Mouse (Mus musculus) neutrophil, adult 5-6 weeks (primary cell): ENCODE results near the gene Camk2g. TPM values are rescaled to one million over a fixed set of nuclear protein-coding genes. Genes with fewer than 3 reads are reported as not detected.
A peak's percentile ranks its signal among the peaks of the same experiment; 100 is the strongest.
"Not testable (repeated sequence)": the region's sequence is repeated elsewhere in the genome, so short reads cannot be mapped to it uniquely, and the experiment has no call there.

Experiments
- ATAC-seq: fragments of 151-379, 151-347 bp; 2 replicates; pipeline ENCODE4 v1.8.0; 2017; ENCODE audit warnings: mild to moderate bottlenecking, moderate TSS enrichment; ENCODE audit not compliant: insufficient number of reproducible peaks, poor library complexity, low FRiP score, severe bottlenecking; ENCODE audit errors: extremely low read depth
- total RNA-seq: library from RNA; stranded (forward); fragments of 200-1000 nt; gene quantifications from 2 replicates; pipeline ENCODE4 v1.2.3, GENCODE M21; 2017

Gene Camk2g
- total RNA-seq, 1 experiment from 2014 or later = 53.7 TPM

DNA sequence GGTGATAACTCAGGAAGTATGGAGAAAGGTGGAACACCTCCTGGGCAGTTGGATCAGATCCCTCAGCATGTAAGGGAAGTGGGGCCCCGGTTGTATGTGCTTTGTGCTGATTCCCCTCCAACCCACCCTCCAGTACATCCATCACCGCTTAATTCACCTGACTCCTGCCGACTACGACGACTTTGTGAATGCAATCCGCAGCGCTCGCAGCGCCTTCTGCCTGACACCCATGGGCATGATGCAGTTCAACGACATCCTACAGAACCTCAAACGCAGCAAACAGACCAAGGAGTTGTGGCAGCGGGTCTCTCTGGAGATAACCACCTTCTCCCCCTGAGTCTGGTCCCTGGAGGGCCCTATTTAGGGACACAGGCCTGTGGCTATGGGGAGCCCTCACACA lies 70.9 kb downstream of the Camk2g start:
- ATAC-seq = no peak

DNA sequence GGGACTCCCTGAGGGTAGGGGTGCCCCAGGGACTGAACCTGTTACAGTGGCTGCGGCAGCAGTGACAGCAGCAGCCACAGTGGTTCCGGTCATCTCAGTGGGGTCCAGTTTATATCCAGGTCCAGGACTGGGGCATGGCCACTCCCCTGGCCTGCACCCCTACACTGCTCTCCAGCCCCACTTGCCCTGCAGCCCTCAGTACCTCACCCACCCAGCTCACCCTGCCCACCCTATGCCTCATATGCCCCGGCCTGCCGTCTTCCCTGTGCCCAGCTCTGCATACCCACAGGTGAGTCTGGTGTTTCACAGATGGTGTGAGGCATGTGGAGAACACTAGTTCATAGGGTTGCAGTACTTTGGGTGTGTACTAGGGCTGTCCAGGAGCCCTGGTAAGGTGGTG lies 72.5 kb downstream of the Camk2g start:
- no peak for ATAC-seq

DNA sequence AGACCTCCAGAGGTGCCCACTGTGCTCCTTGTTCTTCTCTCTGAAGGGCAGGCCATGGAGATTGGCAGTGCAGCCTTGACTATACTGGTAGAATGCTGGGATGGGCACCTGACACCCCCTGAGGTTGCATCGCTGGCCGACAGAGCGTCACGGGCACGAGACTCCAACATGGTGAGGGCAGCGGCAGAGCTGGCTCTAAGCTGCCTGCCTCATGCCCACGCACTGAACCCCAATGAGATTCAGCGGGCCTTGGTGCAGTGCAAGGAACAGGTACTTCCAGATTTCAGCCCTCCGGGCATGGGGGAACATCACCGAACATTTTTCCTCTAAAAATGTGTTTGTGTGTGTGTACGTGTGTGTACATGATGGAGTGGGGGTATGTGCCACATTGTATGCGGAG lies 74.1 kb downstream of the Camk2g start:
- ATAC-seq = no peak

DNA sequence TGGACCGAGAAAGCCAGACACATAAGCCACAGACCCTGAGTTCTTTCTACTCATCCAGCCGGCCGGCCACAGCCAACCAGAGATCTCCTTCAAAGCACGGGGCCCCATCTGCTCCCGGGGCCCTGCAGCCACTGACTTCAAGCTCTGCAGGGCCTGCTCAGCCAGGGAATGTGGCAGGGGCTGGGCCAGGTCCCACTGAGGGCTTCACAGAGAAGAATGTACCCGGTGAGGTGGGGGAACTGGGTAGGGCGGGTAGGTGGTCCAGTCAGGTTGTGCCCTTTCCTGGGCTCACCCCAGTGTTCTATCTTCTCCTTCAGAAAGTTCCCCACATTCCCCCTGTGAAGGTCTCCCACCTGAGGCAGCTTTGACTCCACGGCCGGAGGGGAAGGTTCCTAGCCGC lies 75.4 kb downstream of the Camk2g start:
- ATAC-seq = no peak

DNA sequence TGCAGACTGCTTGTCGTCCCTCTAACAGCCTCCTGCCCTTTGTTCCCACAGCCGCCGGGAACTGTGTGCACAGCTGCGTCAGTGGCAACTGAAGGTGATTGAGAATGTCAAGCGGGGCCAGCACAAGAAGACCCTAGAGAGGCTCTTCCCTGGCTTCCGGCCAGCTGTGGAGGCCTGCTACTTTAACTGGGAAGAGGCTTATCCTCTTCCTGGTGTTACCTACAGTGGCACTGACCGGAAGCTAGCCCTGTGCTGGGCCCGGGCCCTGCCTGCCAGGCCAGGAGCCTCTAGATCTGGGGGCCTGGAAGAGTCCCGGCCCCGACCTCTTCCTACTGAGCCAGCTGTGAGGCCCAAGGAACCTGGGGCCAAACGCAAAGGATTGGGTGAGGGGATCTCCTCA lies 80.1 kb downstream of the Camk2g start:
- ATAC-seq = no peak

DNA sequence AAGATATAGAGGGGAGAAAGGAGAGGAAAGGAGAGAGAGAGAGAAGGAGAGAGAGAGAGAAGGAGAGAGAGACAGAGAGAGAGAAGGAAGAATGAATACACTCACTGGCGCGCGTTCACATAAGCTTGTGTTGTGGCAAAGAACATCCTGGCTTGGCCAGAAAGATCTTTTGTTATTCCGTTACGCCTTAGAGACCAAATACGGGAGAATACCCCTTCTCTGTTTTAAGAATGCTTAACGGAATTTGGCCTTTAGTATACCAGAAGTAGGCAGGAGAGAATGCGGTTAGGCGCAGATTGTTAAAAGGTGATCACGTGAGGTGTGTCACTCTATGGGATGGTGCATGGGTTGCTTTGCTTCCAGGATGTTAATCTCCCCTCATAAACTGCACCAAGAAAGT lies 85.6 kb downstream of the Camk2g start:
- no peak for ATAC-seq

DNA sequence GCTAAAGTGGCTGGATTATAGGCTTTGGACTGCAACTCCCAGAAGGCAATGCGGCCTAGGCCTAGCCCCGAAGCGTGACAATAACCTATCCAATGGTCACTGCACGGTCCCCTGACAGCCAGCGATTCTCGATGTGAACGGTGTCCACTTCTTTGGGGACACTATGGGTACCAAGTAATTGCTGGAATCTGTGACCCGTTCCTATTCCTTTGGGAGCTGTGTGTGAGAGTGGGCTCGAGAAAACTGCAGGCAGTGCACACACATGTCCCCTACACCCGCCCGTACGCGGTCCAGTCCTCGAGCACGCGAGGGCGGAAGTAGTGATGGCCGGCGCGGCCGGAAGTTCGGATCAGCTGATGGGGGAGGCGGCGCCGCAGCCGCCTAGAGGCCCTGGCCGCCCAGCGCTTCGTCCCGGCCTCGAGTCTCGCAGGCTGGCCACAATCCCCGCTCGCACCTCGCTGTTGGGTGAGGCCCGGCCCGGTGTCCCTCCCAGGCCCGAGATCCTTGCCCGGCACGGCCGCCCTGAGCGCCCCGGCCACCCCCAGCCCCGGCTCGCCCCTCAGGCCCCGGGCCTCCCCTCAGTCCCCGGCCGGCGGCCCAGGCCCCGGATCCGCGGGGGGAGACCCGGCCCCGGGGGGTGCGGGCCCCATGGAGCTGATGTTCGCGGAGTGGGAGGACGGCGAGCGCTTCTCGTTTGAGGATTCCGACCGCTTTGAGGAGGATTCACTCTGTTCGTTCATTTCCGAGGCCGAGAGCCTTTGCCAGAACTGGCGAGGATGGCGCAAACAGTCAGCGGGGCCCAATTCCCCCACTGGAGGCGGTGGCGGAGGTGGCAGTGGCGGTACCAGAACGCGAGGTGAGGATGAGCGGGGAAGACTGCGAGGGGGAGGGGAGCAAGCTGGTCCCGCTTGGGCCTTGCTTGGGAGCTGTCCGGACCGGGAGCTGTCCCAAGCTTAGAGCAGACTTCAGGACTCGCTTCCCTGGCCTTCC lies 86.4 kb downstream of the Camk2g start, which contains the start of gene Zswim8:
Zswim8 (plus strand) TSS at position 352 of the 990 bp plus-strand sequence.
- ATAC-seq = peak; percentile 80

DNA sequence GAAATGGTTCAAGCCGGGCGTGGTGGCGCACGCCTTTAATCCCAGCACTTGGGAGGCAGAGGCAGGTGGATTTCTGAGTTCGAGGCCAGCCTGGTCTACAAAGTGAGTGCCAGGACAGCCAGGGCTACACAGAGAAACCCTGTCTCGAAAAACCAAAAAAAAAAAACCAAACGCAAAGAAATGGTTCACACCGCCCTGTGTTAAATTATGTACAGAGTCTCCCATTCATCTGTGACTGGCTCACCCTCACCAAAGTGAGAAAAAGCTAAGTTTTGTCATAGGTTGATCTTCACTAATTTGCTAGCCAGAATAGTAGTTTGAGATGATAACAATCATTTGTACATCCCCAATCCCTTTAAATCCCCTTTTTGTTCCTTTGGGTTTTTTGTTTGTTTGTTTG lies 90.4 kb downstream of the Camk2g start:
- not testable (repeated sequence) for ATAC-seq

DNA sequence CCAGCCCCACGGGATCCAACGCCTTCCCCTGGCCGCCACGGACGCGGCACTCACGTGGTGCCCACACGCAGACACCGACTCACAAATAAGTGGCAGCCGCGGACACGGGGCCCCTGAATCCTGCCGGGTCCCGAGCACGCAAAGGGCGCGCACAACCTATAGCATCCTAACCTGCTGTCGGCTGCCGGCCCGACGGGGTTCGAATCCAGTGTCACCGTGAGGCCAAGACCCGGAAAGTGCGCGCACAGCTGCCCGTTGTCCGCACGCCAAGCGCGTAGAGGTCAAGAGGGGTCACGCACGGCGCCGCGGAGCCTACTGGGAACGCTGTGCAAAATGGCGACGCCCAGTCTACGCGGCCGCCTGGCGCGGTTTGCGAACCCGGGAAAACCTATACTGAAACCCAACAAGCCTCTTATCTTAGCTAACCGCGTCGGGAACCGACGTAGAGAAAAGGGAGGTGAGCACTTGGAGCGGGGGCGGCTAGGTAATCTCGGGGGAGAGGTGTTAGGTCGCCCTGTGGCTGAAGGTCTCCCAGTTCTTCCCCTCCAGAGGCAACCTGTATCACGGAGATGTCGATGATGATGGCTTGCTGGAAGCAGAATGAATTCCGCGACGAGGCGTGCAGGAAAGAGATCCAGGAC lies 91.0 kb downstream of the Camk2g start, which contains the start of gene Chchd1:
Chchd1 (plus strand) TSS at position 266 of the 641 bp plus-strand sequence.
- peak; percentile 74 for ATAC-seq

DNA sequence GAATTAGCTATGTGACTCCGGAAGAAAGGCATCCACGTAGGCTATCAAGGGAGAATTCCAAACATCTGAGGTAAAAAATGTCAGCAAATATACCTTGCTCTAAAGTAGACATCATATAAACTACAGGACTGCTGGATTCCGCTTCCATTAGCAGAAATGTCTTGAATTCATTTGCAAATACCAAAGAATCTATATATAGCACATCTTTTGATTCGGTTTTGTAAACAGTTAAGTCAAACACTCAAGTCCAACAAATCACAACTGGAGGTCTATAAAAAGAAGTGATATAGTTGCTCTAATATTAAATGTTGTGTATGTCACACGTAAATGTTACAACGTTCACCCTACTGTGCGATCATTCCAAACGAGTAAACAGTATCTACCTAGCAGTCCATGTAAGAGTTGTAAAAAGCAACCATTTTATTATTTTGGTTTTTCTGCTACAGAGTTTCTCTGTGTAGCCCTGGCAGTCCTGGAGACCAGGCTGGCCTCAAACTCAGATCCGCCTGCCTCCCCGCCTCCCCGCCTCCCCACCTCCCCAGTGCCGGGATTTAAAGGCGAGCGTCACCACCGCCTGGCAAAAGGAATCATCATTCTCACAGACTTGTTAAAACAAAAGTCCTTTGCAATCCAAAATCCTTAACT lies 91.7 kb downstream of the Camk2g start:
- no peak for ATAC-seq

DNA sequence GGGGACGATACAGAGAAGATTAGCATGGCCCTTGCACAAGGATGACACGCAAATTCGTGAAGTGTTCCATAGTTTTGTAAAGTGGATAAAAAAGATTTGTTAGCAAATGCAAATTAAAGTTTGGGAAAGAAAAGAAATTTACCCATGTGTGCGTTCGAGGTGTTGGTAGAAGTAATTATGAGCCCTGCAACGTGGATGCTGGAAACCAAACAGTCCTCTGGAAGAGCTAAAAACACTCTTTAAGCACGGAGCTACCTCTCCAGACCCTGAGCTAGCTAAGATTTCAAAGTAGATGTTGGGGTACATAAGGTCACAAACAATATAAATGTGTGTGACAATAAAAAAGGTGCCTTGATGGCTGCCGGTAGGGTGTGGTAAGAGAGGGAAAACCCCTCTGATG lies 92.3 kb downstream of the Camk2g start:
- no peak for ATAC-seq

DNA sequence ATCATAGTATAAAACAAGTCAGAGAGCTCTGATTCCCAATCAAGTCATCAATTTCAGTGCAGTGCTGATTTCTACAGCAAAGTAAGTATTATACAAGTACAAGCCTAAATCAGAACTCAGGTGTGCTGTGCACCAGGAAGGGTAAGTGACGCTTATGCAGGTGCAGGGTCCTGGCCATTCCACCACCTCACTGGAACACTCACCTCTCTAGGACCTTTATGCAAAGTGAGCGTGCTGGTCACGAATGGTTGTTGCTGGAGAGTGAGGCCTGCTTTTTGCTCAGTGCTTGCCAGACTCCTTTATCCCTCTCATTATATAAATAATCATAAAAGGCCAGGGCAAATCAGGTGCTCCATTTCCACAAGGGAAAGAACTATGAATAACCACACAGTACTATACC lies 93.5 kb downstream of the Camk2g start:
- no peak for ATAC-seq

DNA sequence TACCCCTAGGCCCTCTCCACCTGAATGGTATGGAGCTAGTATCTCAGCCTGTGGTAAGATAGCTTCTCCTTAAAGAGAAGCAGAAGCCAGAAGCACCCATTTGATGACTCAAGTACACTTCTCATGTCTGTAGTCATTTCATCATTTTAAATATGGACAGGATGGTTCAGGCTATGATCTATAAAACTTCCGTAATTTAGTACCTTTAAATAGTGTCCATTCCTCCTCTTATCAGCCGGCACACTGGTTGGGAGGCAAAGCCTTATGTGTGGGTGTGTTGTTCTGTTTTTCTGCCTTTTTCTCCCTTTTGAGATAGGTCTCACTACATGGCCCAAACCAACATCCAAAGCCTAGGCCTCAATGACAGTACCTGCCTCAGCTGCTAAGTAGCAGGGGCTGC lies 95.4 kb downstream of the Camk2g start:
- ATAC-seq = no peak

DNA sequence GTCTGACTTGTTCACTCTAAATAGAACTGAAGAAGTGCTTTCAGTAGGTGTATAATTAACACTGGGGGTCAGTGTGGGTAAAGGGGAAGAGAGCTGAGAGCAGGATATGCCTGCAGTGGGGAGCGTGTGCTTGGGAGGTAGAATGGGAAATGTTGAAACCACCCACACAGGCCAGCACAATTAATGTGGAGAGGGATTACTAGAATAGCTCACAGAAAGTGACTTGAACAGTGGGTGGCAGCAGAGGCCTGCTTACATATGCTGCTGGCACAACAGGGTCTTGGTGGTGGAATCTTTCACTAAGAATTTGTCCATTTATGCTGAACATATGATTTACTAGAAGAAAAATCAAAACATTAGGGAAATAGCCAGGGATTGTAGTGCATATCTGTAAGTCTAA lies 96.9 kb downstream of the Camk2g start:
- ATAC-seq = no peak

DNA sequence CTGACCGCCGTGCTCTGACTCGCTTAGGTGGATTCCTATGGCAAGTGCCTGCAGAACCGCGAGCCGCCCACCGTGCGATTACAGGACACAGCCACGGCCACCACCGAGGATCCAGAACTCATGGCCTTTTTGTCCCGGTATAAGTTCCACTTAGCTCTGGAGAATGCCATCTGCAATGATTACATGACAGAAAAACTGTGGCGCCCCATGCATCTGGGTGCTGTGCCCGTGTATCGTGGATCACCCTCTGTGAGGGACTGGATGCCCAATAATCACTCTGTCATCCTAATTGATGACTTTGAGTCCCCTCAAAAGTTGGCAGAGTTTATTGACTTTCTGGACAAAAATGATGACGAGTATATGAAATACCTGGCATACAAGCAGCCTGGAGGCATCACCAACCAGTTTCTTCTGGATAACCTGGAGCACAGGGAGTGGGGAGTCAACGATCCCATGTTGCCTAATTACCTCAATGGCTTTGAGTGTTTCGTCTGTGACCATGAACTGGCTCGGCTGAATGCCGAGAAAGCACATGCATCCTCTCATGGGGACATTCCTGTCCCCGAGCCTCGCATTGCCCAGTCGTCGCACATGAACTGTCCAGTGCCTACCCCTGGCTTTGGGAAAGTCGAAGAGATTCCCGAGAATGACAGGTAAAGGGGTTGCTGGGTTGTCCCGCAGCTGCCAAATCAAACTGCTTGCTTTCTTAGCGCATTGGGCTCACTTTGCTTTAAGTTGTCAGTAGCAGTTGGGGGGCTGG lies 97.9 kb downstream of the Camk2g start:
- ATAC-seq = no peak

DNA sequence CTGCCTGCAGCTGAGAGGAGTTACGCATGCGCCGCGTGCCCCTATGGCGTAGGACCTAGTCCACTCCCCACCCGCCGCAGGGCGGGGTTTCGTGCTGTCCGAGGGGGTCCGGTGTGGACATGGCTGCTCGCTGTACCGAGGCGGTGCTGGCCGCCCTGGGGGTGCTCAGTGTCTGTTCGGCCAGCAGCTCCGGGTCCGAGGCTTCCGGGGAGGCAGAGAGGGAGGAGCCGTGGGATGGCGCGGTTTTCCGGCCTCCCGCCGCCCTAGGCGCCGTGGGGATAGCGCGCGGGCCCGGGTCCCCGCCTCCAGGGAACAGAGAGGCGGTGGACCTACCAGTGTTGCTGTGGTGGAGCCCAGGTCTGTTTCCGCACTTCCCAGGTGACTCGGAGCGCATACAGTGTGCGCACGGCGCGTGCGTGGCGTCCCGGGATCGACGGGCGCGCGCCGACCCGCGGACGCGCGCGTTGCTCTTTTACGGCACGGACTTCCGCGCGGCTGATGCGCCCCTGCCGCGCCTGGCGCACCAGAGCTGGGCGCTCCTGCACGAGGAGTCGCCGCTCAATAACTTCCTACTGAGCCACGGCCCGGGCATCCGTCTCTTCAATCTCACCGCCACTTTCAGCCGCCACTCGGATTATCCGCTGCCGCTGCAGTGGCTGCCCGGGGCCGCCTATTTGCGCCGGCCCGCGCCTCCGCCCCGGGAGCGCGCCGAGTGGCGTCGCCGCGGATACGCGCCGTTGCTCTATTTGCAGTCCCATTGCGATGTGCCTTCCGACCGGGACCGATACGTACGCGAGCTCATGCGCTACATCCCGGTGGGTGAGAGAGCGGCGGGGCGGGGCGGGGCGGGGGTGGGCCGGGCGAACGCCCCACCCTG lies 98.8 kb downstream of the Camk2g start, which contains the start of gene Fut11:
Fut11 (plus strand) TSS at position 85 of the 877 bp plus-strand sequence.
- peak; percentile 55 for ATAC-seq

DNA sequence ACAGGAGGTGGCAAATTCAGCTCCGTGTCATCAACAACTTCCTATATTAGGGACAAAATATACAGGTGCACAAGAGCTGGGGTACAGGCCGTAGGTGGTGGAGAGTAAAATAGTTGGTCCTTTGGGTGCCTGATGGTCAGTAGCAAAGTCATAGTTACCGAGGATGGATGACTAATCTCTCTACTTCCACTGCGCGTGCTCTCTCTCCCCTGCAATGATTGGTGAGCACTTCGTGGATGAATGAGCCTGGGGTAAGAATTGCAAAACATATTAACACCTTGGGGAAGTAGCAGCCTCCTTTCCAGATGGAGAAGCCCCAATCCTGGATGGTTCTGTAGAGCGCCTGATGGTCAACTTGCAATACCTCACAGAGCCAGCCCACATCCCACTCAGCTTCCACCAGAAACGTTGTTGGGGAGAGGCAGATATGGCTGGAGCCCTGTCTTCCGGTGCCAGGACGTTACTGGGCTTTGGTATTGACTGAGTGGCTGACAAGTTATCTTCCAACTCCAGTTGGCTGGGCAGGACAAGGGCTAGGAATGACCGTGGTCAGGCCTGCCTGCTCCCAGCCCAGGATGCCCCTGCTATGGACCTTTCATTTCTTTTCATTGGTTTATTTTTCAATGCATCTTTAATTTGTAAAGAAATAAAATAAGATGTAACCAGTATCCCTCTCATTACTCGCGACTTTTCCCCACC lies 99.6 kb downstream of the Camk2g start:
- ATAC-seq = no peak
